Mouse (Mus musculus) heart, embryonic 11.5 days (tissue): ENCODE data around the gene Nars2. TPM values are rescaled to one million over a fixed set of nuclear protein-coding genes. Genes with fewer than 3 reads are reported as not detected.

Source experiments
- ATAC-seq: fragments of 200-750 bp; cut with Nextera tagmentation; replicated peaks from 2 replicates; pipeline ENCODE4 v1.8.0; 2017; ENCODE audit warnings: moderate library complexity; ENCODE audit not compliant: insufficient number of reproducible peaks, low FRiP score, low TSS enrichment
- H3K27ac ChIP-seq: fragments of 300-500 bp; sonication (generic); 2 replicates; pipeline ENCODE4 v1.5.1; 2014; ENCODE audit warnings: mild to moderate bottlenecking, low read depth, low read length
- H3K27me3 ChIP-seq: fragments of 300-500 bp; sonication (generic); 2 replicates; pipeline ENCODE4 v1.6.1; 2014; ENCODE audit warnings: mild to moderate bottlenecking, low read length, mixed read lengths; ENCODE audit not compliant: control insufficient read depth, insufficient read depth
- H3K36me3 ChIP-seq: fragments of 300-500 bp; sonication (generic); 2 replicates; pipeline ENCODE4 v1.6.1; 2014; ENCODE audit warnings: mild to moderate bottlenecking, low read length, moderate library complexity, mixed read lengths; ENCODE audit not compliant: control insufficient read depth, insufficient read depth
- H3K4me1 ChIP-seq: fragments of 300-500 bp; sonication (generic); 2 replicates; pipeline ENCODE4 v1.6.1; 2014; ENCODE audit warnings: low read length; ENCODE audit not compliant: control insufficient read depth, insufficient read depth
- H3K4me2 ChIP-seq: fragments of 300-500 bp; sonication (generic); 2 replicates; pipeline ENCODE4 v1.6.1; 2014; ENCODE audit warnings: mild to moderate bottlenecking, moderate library complexity
- H3K4me3 ChIP-seq: fragments of 300-500 bp; sonication (generic); 2 replicates; pipeline ENCODE4 v1.5.1; 2014; ENCODE audit warnings: low read depth, low read length
- H3K9ac ChIP-seq: fragments of 300-500 bp; sonication (generic); 2 replicates; pipeline ENCODE4 v1.6.1; 2014; ENCODE audit warnings: mild to moderate bottlenecking, low read depth, low read length, moderate library complexity
- H3K9me3 ChIP-seq: fragments of 300-500 bp; sonication (generic); replicated peaks from 2 replicates; pipeline ENCODE4 v1.6.1; 2016; ENCODE audit warnings: low read length; ENCODE audit not compliant: control insufficient read depth
- WGBS: fragments of 180-500 bp; shearing (Covaris S2); extraction: QIAGEN DNeasy Blood & Tissue Kit; methylation state at CpG from one replicate; pipeline ENCODE4 v1.1.7; 2014; ENCODE audit not compliant: insufficient replicate concordance; 5-methylcytosine and 5-hydroxymethylcytosine counted together
- polyA plus RNA-seq: library from polyadenylated mRNA; unstranded; fragments of >200 nt; fragmentation: Nextera tagmentation; extraction: Ambion mirVana; gene quantifications from 2 replicates; pipeline ENCODE4 v1.2.1, GENCODE M21; 2014

Nars2 gene
- polyA plus RNA-seq, 1 experiment from 2014 or later, result 16.0 TPM

DNA sequence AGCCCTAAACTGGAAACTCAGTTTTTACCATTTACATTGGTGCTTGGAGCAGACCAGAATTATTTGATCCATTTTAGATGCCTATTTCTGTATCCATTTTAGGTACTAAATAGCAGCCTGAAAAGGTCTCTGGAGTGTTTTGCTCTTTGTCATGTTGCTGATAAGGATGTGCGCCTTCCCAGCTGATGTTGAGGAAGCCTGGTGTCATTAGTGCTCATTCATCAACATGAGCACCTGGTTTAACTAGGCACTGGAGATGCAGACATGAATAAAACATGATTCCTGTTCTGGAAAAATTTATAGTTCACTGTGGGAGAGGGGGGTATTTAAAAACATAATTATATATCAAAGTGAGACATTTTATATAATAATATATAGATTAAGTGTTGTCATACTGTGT lies 68.0 kb downstream of the Nars2 start:
- H3K4me2 ChIP-seq, result no peak overlapping the region
- no peak for ATAC-seq
- no peak overlapping the region for H3K27ac ChIP-seq
- H3K36me3 ChIP-seq, result no peaks in the 10 kb centered on the region
- no peak overlapping the region for H3K9ac ChIP-seq
- H3K4me1 ChIP-seq, result peaks cover 5% of the 10 kb centered on the region; the same call in 1 of the 2 replicates
- 25% methylated on average over 1 of the region's 1 CpGs for WGBS
- no peaks in the 10 kb centered on the region for H3K9me3 ChIP-seq
- H3K27me3 ChIP-seq, result no peaks in the 10 kb centered on the region
- H3K4me3 ChIP-seq, result no peak overlapping the region

DNA sequence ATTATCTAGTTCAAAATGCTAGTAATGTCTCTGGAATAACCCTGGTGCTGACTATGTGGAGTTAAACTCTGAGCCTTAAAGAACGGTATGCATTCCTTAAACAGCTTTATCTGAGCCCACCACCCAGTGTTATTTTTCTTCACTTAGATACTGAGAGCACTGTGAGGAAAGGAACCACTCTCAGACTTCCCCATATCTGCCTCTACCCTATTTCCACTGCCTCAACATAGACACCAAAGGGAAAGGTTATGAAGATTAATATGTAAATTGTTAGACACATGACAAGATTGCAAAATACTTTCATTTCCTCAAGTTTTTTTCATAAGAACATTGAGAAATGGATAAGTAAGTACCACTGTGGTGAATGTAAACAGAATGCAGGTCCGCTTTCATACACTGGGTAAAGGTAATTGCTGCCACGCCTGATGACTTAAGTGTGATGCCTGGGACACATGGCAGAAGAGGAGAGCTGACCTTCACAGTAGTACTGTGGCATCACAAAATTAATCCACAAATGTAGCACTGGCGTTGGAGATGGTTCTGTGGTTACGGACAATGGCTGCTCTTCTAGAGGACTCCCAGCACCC lies 75.6 kb downstream of the Nars2 start:
- Histone ChIP-seq H3K4me2 (no peak overlapping the region), H3K4me3 (no peak overlapping the region), H3K9ac (no peak overlapping the region), H3K27me3 (no peaks in the 10 kb centered on the region), H3K36me3 (no peaks in the 10 kb centered on the region), H3K9me3 (no peaks in the 10 kb centered on the region), H3K27ac (no peak overlapping the region), H3K4me1 (peaks cover 6% of the 10 kb centered on the region)
- WGBS, result 86% methylated on average over 5 of the region's 5 CpGs
- ATAC-seq, result no peak

DNA sequence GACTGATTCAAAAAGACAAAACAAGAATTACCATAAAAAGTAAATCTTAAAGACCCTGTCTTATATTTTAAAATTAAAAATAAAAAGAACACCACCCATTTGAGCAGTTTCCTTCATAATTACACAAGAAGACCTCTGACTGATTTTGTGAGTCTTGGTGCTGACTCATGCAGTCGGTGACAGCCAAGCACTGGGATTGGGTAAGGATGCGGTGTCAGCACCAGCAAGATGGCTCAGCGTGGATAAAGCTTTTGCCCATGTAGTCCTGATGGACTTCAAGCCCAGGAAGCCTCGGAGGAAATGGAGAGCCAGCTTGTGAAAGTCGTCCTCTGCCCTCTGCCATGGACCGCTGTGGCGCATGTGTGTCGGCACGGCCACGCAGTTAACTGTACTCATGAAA lies 77.8 kb downstream of the Nars2 start:
- no peak for ATAC-seq
- no peak overlapping the region for H3K9ac ChIP-seq

DNA sequence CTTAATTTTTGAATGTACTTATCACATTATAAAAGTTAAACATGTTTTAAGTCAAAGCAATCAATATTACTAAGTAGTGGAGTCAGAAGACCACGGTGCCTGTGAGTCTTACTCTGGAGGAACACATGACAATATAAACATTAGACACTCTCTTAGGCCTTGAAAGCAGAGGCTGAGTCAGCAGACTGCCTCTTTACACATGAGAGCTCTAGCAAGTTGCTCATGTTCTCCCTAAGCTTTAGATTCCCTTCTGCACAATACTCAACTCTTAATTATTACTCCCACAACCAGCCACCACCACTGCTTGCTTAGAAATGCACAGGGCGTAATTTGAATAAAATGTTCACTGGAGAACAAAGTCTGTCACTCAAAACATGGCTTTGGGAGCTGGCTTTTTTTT lies 81.1 kb downstream of the Nars2 start:
- Histone ChIP-seq H3K36me3 (no peaks in the 10 kb centered on the region), H3K4me3 (no peak overlapping the region), H3K9me3 (no peaks in the 10 kb centered on the region), H3K9ac (no peak overlapping the region), H3K27me3 (no peaks in the 10 kb centered on the region), H3K27ac (no peak overlapping the region), H3K4me2 (no peak overlapping the region), H3K4me1 (no peaks in the 10 kb centered on the region)
- WGBS, result 86% methylated on average over 2 of the region's 2 CpGs
- no peak for ATAC-seq

More for the DNA sequence above, 77.8 kb downstream of the Nars2 start:
- Histone ChIP-seq H3K4me3 (no peak overlapping the region), H3K9me3 (no peaks in the 10 kb centered on the region), H3K36me3 (no peaks in the 10 kb centered on the region), H3K27ac (no peak overlapping the region), H3K4me1 (peaks cover 6% of the 10 kb centered on the region), H3K4me2 (no peak overlapping the region), H3K27me3 (no peaks in the 10 kb centered on the region)
- 91% methylated on average over 10 of the region's 10 CpGs for WGBS

DNA sequence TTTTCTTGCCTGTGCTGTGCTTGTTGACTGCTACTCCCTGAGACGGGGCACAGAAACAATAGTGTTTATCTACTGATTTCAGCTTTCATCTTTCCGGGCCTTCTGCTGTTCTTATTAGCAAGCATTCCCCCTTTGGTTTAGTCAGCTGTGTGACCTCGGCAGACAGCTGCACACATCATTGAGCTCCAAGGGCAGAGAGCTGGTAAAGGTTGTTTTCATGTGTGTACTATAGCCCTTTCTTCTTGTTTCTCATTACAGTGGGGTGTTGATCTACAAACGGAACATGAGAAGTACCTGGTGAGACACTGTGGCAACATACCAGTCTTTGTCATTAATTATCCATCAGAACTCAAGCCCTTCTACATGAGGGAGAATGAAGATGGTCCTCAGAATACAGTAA lies 88.3 kb downstream of the Nars2 start:
- H3K4me1 ChIP-seq, result 0 out of 2 replicates have a peak, but pooled peaks cover 3% of the 10 kb centered on the region
- H3K4me3 ChIP-seq, result no peak overlapping the region
- H3K4me2 ChIP-seq, result no peak overlapping the region
- WGBS, result 59% methylated on average over 4 of the region's 4 CpGs
- no peaks in the 10 kb centered on the region for H3K27me3 ChIP-seq
- no peak for ATAC-seq
- H3K9ac ChIP-seq, result no peak overlapping the region
- no peaks in the 10 kb centered on the region for H3K36me3 ChIP-seq
- no peak overlapping the region for H3K27ac ChIP-seq
- H3K9me3 ChIP-seq, result no peaks in the 10 kb centered on the region

DNA sequence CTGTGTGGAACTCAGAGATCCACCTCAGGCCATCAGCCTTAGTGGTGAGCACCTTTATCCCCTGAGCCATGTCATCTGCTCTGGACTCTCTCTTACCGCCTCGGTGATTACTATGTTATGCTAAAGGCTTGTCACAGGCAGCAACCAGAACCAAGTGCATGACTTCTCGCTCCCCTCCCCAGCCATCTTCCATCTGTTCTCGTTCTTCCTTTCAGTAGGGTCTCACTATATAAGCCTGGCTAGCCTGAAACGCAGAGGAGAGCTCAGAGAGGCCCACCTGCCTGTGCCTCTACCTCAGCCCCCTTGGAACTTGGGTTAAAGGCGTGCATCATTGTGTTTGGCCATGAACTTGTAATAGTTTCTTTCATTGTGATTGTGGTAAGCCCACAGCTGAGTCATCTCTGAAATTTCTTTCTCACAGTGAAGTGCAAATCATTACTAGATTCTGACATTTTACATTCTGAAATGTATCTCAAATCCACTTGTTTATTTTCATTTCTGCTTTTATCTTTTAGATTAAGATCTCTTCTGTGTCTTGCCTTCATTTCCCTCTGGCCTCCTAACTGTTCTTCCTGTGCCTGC lies 90.7 kb downstream of the Nars2 start:
- WGBS, result 81% methylated on average over 6 of the region's 6 CpGs

DNA sequence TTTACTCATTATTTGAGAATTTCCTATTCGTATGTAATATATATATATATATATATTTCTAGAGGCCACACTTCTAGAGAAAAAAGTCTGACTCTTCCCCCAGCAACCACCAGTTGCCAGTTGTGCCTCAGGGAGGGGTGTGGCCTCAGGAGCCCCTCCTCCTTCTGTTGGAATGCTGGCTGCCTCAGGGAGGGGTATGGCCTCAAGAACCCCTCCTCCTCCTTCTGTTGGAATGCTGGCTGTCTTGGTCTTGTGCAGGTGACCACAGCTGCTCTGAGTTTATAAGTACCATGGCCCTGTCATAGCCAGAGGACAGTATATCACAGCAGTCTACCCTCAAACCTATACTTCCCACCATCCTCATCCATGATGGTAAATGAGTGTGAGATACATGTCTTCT lies 91.7 kb downstream of the Nars2 start:
- no peak for ATAC-seq
- Histone ChIP-seq H3K4me2 (no peak overlapping the region), H3K27ac (no peak overlapping the region), H3K36me3 (no peaks in the 10 kb centered on the region; the same call in 1 of the 2 replicates), H3K4me1 (0 out of 2 replicates have a peak, but pooled peaks cover 3% of the 10 kb centered on the region), H3K27me3 (no peaks in the 10 kb centered on the region), H3K4me3 (no peak overlapping the region), H3K9ac (no peak overlapping the region), H3K9me3 (no peaks in the 10 kb centered on the region)
- 82% methylated on average over 1 of the region's 1 CpGs for WGBS

More for the DNA sequence above, 90.7 kb downstream of the Nars2 start:
- Histone ChIP-seq H3K4me3 (no peak overlapping the region), H3K4me1 (0 out of 2 replicates have a peak, but pooled peaks cover 3% of the 10 kb centered on the region), H3K4me2 (no peak overlapping the region), H3K9ac (no peak overlapping the region), H3K27ac (no peak overlapping the region), H3K9me3 (no peaks in the 10 kb centered on the region), H3K36me3 (no peaks in the 10 kb centered on the region; the same call in 1 of the 2 replicates), H3K27me3 (no peaks in the 10 kb centered on the region)
- ATAC-seq, result no peak

DNA sequence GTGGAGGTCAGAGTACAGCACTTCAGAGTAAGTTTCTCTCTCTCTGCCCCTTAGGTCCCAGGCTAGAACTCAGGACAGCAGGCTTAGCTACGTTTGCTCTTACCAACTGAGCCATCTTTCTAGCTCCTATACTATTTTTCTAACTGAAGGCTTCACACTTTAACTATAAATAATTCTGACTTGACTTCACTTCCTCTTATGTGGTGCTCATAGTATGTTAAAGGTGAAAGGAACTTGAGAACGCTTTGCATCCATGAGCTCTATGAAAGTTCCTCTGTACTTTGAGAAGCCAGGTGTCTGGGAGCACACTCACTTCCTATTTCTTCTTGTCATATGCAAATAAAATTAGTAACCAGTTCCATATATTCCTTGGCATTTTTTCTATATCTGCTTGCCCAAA lies 109.7 kb downstream of the Nars2 start:
- no peak overlapping the region for H3K27ac ChIP-seq
- ATAC-seq, result no peak
- H3K4me1 ChIP-seq, result no peaks in the 10 kb centered on the region
- no peaks in the 10 kb centered on the region for H3K9me3 ChIP-seq
- no peaks in the 10 kb centered on the region for H3K36me3 ChIP-seq
- H3K4me3 ChIP-seq, result no peak overlapping the region
- WGBS, result 89% methylated on average over 2 of the region's 2 CpGs
- H3K27me3 ChIP-seq, result no peaks in the 10 kb centered on the region
- H3K9ac ChIP-seq, result no peak overlapping the region
- no peak overlapping the region for H3K4me2 ChIP-seq

DNA sequence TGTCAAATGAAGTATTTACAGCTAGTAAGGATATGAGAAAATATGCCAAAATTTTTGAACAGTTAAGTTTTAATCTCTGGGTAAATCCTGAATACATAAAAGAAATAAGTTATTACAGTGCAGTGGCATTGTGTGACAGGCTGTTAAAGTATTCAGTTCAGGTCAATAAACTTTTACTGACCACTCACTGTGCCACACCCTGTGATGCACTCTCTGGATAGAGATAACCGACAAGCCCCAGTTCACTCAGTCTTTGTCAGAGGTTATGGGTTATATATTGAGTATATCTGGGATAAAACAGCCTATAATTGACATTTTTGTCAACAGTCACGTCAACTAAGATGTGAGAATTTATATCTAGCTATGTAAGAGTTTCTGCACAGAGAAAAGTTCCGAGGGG lies 120.2 kb downstream of the Nars2 start:
- Histone ChIP-seq H3K36me3 (peaks cover 2% of the 10 kb centered on the region; the same call in 1 of the 2 replicates), H3K27me3 (no peaks in the 10 kb centered on the region), H3K4me2 (no peak overlapping the region), H3K9me3 (no peaks in the 10 kb centered on the region), H3K9ac (no peak overlapping the region), H3K4me3 (no peak overlapping the region), H3K27ac (no peak overlapping the region), H3K4me1 (no peaks in the 10 kb centered on the region)
- WGBS, result 78% methylated on average over 3 of the region's 3 CpGs
- no peak for ATAC-seq
